Mouse (Mus musculus) T-cell, adult 2 months (primary cell): ENCODE data around the gene Prdm2.

Experiments
- DNase-seq: peaks from one replicate; pipeline ENCODE4 v3.0.0; 2022; ENCODE audit warnings: low spot score

Gene Prdm2

DNA sequence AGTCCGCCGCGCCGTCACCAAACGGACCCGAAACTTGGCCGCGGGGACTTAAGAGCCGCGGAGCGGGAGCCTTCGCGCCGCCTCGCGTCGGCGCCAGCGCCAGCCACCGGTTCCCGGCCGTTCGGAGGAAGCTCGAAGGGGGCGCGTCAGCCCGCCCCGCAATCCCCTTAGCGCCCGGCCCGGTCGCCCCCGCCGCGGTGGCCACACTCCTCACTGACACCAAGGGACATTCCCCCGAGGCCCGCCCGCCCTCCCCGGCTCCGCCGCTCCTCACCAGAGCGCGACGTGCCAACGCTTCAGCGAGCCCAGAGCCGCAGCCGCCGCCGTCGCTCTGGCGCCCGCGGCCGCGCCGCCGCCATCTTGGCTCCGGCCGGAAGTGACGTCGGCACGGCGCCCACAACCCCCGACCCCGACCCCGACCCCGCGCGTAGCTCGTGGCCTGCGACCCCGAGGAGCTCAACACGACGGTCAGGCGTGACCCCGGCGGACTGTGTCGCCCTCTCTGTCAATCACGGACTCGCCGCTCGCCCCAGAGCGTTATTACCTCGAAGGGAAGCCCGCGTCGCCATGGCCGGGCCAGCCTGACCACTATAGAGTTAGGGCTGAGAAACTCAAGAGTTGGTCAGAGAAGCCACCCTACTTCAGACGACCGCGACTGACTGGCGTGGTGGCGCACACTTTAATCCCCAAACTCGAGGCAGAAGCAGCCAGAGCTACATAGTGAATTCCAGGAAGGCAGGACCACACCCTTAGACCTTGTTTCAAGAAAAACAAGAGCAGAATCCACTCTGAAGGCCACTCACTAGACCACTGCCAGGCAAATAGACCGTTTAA lies at the start of gene Prdm2:
Prdm2 (minus strand) TSS at position 655 of the 834 bp plus-strand sequence.
- DNase-seq: peak; percentile 56

GRCm38 (mm10) chr4:143259718-143260349 lies 47.0 kb upstream of the Prdm2 start:
- DNase-seq: no peak

DNA sequence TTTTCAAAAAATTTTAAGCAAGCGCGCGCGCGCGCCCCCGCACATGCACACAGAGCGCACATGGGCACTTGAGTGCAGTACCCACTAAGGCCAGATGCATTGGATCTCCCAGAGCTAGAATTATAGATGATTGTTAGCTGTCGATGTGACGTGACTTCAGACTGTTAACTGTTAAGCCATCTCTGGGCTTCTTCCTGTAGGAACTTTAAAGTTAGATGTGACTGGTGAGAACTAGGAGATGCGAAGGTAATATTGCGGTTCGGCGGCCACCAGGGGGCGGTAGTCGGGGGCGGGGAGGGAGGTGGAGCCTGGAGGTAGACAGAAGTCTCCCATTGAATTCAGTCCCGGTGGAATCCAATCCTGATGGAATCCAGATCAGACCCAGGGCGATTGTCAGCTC lies 45.7 kb upstream of the Prdm2 start:
- peak; percentile 22 for DNase-seq

DNA sequence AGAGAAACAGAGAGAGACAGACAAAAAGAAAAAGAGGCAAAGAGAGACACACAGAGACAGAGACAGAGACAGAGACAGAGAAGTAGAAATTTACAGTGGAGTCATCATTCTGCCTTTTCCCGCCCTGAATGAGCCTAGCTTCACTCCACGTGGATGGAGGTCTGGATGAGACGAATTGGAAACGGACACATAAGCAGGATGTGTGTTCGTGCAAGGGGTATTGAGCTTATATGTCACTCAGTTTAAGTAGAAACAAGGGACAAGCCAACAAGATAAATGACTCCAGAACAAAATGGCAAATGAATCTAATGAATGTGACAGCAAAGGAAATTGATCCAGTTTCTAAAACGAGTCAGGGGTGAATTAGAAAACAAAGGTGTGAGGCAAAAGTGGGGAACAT lies 45.2 kb upstream of the Prdm2 start:
- DNase-seq: no peak

DNA sequence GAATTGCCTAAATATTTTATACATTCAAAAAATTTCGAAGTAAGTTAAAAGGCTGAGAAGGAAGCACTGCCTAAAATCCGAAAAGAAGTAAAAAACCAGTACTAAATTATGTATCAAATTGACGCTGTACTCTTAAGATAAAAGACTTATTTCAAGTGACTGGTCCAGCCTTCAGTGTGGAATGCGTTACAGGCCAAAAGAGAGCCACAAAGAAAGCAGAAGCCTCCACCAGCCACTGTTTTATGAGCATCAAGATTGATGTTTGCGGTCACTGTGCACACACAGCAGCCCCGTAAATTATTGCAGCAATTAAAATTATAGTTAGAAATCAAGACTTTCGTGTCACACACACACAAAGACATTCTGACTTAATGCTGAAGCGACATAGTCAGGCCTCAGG lies 42.7 kb upstream of the Prdm2 start:
- no peak for DNase-seq

GRCm38 (mm10) chr4:143253356-143253755 lies 40.6 kb upstream of the Prdm2 start:
- no peak for DNase-seq

GRCm38 (mm10) chr4:143248050-143248449 lies 35.3 kb upstream of the Prdm2 start:
- peak; percentile 11 for DNase-seq

- DNase-seq: no peak
These were observed 28.5 kb upstream of the Prdm2 start for GRCm38 (mm10) chr4:143241294-143241693.

DNA sequence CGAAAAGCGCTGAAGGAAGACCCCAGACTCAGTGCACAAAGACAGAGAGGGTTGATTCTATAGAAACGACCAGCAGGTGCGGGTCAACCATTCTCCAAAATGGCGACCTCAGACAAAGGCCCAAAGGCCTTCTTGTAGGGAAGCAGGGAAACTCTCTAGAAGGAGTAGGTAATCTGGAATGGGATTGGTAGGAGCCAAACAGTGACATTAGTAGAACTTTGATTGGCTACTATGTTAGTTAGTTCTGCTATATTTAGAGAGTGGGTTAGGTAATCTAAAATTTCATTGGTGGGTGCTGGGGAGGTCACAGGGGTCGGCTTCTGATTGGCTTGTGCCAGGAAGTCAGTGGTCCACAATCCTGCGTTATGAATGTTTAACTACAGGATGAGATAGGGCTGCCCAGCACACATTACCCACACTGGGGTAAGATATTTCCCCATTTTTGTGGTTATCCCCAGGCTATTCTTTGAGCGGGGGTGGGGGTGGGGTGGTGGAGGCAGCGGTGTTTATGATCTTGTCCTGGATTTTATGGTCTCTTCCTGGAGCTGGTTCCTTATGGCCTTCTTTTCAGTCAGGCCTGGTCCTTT lies 26.9 kb upstream of the Prdm2 start:
- no peak for DNase-seq

- DNase-seq: no peak
These were observed 26.3 kb upstream of the Prdm2 start for GRCm38 (mm10) chr4:143239117-143239516.

GRCm38 (mm10) chr4:143238241-143239031 lies 25.6 kb upstream of the Prdm2 start:
- DNase-seq: peak; percentile 50

DNA sequence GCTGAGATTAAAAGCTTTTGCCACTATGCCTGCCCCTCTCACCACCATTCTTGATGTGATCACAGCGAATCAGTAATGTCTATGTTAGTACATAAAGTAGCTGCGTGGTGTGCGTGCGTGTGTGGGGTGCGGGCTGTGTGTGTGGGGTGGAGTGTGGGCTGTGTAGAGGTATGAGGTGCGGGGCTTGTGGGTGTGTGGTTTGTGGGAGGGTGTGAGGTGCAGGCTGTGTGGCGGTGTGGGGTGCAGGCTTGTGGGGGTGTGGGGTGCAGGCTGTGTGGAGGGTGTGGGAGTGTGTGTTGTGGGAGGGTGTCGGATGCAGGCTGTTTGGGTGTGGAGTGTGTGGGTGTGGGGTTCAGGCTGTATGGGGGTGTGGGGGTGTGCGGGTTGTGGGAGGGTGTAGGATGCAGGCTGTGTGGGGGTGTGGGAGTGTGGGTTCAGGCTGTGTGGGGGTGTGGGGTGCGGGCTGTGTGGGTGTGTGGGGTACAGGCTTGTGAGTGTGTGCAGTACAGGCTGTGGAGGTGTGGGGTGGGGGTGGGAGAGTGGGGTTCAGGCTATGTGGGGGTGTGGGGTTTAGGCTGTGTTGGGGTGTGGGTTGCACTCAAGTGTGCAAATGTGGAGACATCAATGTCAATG lies 19.1 kb upstream of the Prdm2 start:
- no peak for DNase-seq

DNA sequence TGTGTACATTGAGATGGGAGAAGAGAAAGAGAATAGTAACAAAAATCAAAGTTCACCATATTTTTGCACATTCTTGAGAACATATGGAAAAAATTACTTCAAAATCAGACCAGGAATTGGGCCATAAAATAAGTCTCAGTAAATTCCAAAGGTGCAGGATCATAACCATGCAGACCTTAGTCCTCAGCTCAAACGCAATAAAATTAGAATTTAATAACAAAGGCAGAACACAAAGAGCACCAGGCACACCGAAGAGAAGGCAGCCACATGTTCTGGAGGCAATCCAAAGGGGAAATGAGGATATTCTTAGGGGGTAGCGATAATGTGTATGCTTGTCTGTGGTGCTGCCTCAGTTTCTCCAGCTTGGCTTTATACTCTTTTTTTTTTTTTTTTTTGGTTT lies 18.3 kb upstream of the Prdm2 start:
- DNase-seq: no peak

- DNase-seq: no peak
These were observed 15.2 kb upstream of the Prdm2 start for GRCm38 (mm10) chr4:143227976-143228375.

GRCm38 (mm10) chr4:143225886-143226285 lies 13.1 kb upstream of the Prdm2 start:
- DNase-seq: no peak

GRCm38 (mm10) chr4:143219316-143219751 lies 6.5 kb upstream of the Prdm2 start:
- DNase-seq: peak; percentile 79

DNA sequence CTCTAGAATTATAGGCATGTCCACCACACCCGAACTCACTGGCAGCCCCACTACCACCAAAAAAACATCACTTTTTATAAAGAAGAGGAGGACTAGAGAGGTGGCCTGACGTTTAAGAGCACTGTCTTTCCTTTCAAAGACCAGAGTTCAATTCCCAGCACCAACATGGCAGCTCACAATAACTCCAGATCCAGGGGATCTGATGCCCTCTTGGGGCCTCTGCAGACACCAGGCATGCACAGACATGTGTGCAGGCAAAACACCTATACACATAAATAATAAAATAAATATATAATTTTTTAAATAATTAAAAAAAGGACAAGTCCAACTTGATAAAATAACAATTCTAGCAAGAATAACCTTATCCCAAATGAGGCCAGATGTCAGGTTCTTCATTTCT lies 6.1 kb upstream of the Prdm2 start:
- DNase-seq: no peak

- DNase-seq: no peak
These were observed 4.4 kb upstream of the Prdm2 start for GRCm38 (mm10) chr4:143217189-143217588.

- no peak for DNase-seq
These were observed 1.5 kb upstream of the Prdm2 start for GRCm38 (mm10) chr4:143214221-143214797.

GRCm38 (mm10) chr4:143213571-143213970 lies 776 bp upstream of the Prdm2 start:
- DNase-seq: peak; percentile 19

DNA sequence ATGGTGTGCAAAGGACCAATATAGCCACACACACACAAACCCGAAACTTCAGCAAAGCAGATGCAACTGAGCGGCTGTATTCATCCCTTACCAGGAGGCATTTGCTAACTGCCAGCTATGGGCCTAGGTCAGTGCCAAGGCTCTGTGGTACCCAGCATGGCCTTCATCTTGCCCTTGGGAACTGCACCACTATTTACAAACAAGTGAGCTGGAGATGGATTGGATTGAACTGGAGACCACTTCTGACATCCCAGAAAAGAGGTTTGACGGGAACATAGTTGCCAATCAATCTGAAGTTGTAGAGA lies 332 bp upstream of the Prdm2 start:
- DNase-seq: peak; percentile 5
